Mouse (Mus musculus) megakaryocyte, adult 5-6 weeks (primary cell): Measurements from ENCODE around the gene Gucd1. TPM values are rescaled to one million over a fixed set of nuclear protein-coding genes. Genes with fewer than 3 reads are reported as not detected.
"Not testable (repeated sequence)": the region's sequence is repeated elsewhere in the genome, so short reads cannot be mapped to it uniquely, and the experiment has no call there.

Experiments
- ATAC-seq: 2 replicates; pipeline ENCODE4 v1.8.0; 2016; ENCODE audit warnings: mild to moderate bottlenecking, inconsistent platforms; ENCODE audit not compliant: poor library complexity, severe bottlenecking
- total RNA-seq, 2 experiments: library from RNA; stranded (forward) in 1 of 2; stranded (reverse) in 1 of 2; fragments of 153-499, 151-499 nt in 1 of 2; fragments of 221-1000, 200-1000 nt in 1 of 2; gene quantifications; 2 replicates each; pipeline versions ENCODE4 v1.2.3 to v1.2.4; 2015 to 2017

The Gucd1 gene
- total RNA-seq, 2 experiments from 2014 or later, result 22.1 to 33.4 TPM

DNA sequence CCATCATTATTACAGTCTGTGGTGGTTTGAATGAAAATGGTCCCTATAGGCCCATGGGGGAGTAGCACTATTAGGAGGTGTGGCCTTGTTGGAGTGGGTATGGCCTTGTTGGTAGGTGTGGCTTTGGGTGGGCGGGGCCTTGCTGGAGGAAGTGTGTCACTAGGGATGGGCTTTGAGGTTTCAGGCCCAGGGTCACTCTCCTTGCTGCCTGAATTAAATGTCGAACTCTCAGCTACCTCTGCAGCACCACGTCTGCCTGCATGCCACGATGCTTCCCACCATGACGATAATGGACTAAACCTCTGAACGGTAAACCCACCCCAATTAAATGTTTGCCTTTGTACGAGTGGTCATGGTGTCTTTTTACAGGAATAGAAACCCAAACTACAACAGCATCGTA, 123.0 kb downstream of the Gucd1 start:
- ATAC-seq, result no peak

DNA sequence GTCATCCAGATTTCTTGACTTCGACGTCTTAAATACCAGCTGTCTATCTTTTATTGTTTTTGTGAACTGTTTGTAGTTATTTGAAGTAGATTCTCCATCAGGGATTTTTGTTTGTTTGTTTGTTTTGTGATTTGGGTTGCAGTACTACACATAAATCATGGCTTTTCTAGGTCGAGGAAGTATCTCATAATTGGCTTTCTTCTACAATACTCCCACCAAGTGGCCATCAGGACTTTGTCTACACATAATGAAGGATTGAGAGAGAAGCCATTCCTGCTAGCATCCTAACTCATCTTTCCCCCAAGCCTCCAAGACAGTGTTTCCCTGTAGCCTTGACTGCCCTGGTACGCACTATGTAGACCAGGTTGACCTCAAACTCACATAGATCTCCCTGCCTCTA, 126.9 kb downstream of the Gucd1 start:
- ATAC-seq, result no peak

GRCm38 (mm10) chr10:75390156-75390555, 127.6 kb downstream of the Gucd1 start:
- ATAC-seq, result no peak

GRCm38 (mm10) chr10:75378688-75379087, 139.1 kb downstream of the Gucd1 start:
- ATAC-seq, result no peak

DNA sequence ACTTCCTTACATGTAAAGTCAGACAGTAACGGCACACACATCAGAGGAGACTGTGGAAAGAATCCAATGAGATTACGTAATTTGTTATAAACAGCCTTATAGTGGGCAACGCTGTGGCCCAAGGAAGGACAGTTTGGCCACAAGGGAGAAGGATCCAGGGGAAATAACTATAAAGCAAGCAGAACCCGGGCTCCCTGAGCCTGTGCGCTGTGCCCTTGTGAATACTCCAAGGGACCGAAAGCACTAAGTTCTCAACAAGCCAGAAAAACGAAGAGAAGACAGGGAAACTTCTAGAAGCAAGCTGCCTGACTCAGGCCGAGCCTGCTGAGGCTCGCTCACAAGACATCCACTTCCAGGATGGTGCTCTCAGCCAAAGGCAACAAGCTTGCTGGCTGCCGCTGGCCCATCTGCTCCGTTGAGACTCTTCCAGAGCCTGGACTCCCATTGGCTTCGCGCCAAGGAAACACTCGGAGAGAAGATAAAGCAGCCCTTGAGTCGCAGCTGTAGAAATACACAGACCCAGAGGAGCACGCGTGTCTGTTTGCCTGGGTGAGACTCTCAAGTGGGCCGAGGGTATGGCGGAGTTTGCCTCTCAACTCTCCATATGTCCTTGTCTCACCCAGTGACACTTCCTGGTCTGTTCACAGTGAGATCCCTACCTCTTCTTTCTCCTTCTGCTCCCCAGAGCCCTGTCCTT, 144.0 kb downstream of the Gucd1 start:
- 0 out of 2 replicates have a peak, but pooled peaks have one; percentile 18 for ATAC-seq

DNA sequence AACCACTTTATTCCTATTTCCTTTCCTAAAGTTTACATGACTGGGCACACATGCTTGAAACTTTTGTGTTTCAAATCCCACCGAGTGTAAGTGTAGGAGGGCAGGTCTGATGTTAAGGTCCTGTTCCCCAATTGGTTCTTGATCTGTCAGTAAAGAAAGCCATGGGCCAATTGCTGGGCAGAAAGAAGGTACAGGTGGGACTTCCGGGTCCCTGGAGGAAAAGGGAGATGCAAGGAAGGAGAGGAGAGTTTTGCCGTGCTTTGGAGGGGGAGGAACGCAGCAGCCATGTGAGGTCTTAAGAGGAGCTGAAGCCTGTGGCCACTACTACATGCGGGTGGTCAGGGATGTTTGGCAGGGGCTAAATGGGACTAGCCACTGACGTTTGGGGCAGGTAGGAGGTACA, 152.5 kb downstream of the Gucd1 start:
- ATAC-seq, result peak; percentile 64

DNA sequence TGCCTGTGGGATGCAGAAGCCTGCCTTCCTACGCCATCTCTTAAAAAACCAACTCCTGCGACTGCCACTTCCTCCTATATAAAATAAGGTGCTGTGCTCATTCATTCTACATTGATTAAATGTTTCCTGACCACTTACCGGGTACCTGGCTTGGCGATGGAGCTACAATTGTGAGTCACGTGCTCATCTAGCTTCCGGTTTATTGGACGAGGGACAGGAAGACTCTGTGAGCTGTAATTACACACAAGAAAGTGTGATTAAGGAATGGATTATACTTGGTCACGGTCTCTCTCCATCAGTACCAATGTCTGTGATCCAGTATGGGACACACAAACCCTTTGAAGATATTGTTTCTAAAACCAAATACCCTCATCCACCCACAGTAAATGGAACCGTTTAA, 153.0 kb downstream of the Gucd1 start:
- no peak for ATAC-seq

GRCm38 (mm10) chr10:75364214-75364690, 153.5 kb downstream of the Gucd1 start:
- ATAC-seq, result not testable (repeated sequence)

- ATAC-seq, result no peak
These were observed 162.4 kb downstream of the Gucd1 start for GRCm38 (mm10) chr10:75355341-75355740.

GRCm38 (mm10) chr10:75353838-75354241, 163.9 kb downstream of the Gucd1 start:
- not testable (repeated sequence) for ATAC-seq

GRCm38 (mm10) chr10:75352541-75352940, 165.2 kb downstream of the Gucd1 start:
- no peak for ATAC-seq

DNA sequence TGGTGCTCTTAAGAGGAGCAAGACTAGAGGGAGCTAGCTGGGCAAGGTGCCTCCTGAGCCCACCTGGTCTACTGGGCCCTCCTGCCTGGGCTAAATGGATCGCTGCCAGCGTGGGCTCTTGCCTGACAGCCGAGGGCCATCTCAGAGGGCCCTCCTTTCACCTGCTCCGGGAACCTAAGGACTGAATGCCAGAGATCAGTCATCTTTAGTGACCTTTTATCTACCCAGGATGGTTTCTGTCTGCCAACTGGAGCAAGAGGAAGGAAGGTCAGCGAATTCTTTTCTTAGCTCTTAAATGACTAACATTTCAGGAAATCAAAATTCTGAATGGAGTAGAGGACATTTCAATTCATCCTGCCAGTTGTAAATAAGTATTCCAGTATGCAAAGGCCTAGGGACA, 167.2 kb downstream of the Gucd1 start:
- no peak for ATAC-seq

DNA sequence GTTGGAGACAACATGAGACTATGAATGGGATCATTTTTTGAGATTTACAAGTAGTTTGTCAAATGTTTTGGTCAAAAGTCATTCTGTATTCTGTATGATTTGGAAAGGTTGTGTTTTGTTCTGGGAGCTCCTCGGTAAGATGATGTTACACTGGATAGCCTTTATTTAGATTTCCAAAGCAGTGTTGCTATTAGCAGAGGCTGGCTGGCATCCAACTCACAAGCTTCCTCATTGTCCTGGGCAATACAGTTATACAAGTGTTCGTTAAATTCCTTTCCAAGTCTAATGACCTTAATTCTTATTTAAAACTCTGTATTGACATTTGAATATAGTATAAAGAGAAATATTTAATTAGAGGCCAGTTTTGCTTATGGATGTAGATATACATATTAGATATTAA, 172.5 kb downstream of the Gucd1 start:
- ATAC-seq, result no peak

DNA sequence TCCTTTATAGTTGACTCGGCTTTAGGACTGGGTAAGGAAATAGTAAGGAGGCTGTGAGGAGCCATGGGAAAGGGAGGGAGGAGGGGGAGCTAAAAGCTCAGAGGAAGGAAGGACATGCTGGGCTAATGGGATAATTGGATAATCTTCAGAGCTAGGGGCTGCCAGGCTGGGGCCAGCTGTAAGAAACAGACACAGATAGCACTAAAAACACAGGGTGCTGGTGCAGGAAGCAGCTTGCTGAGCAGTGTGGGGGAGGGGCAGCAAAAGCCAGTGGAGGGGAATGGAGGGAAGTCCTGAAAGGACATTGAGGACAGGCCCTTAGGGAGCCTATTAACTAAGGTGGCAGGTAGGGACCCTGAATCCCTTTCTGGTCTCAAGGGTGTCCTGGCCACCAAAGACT, 173.2 kb downstream of the Gucd1 start:
- ATAC-seq, result not testable (repeated sequence)

DNA sequence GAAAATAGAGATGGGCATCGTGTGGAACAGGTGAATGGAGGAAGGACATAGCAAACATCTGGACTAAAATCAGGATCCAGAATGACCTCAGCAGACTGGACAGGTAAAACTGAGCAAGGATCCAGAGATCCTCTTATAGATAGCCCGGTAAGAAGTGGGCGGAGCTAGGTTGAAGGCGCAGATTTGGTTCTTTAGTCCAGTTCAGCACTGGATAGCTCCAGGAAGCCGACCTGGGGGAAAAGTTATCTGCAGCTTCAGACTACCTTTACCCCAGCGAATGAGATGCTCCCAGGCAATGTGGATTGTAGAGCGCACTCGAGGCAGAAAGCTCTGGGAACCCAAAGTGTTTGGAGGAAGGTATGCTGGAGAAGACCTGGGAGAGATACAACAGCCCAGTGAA, 175.8 kb downstream of the Gucd1 start:
- ATAC-seq, result no peak

DNA sequence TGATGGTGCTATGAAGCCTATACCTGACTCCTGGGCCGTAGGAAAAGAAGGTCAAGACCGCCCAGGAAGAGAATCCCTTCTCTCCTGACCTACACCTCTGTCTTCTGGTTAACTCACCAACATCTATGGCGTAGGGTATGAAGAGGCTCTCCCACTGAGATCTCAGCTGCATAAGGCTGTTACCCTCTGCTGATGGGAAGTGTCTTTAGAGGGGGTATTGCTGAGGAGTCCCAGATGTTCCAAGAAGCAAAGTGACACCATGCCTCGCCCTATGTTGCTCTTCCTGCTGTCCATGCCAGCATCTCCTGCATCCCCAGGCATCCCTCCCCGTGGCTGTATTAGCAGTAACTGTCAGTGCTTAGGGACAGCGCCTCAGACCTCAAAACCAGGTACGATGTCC, 178.4 kb downstream of the Gucd1 start:
- ATAC-seq, result no peak

- peak; percentile 64 for ATAC-seq
These were observed 178.9 kb downstream of the Gucd1 start for GRCm38 (mm10) chr10:75338852-75339251.

- no peak for ATAC-seq
These were observed 180.5 kb downstream of the Gucd1 start for GRCm38 (mm10) chr10:75337231-75337630.

- no peak for ATAC-seq
These were observed 182.7 kb downstream of the Gucd1 start for GRCm38 (mm10) chr10:75335075-75335474.

DNA sequence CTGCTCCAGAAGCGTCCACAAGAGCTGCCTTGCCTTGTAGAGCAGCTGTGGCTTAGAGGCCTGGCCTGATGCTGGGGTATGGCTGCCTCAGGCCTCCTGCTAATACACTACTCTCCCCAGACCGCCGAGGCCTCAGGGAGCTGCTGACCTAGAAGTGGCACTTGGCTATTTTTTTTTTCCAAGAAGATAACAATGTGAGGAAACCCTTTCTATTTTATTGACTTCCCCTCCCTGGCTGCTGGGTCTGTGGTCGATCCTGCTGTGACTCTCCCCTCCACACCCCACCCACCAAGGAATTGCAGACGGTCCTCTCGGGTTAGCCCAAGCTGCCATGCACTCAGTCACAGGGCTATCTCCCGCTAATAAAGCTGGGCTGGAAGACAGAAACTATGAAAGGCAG, 183.6 kb downstream of the Gucd1 start:
- no peak for ATAC-seq

- ATAC-seq, result no peak
These were observed 184.5 kb downstream of the Gucd1 start for GRCm38 (mm10) chr10:75333176-75333776.

DNA sequence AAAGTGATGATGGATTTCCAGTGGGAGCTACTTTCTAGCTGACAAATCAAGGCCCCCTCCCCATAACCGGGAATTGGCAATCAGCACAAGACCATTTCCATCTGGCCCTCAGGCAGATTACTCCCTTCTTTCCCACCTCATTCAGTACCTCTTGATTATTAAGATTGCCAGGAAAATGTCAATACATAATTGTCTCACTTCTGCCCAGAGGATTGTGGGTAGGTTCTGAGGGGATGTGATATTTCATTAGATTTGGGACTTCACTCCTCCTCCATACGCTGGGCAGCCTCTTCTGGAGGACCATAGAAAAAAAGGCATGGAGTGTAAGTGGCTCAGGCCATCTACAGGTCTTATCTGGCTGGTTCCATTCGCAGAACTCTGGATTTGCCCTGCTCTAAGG, 185.5 kb downstream of the Gucd1 start:
- no peak for ATAC-seq
